Mouse (Mus musculus) right cerebral cortex, adult 18-20 months (tissue): Measurements from ENCODE around the gene Itga9.

ENCODE experiments used
- DNase-seq: peaks from one replicate; pipeline ENCODE4 v3.0.0; 2022; ENCODE audit warnings: mixed read lengths

The Itga9 gene

GRCm38 (mm10) chr9:118887201-118887600 is 280.7 kb downstream of the Itga9 start:
- no peak for DNase-seq

DNA sequence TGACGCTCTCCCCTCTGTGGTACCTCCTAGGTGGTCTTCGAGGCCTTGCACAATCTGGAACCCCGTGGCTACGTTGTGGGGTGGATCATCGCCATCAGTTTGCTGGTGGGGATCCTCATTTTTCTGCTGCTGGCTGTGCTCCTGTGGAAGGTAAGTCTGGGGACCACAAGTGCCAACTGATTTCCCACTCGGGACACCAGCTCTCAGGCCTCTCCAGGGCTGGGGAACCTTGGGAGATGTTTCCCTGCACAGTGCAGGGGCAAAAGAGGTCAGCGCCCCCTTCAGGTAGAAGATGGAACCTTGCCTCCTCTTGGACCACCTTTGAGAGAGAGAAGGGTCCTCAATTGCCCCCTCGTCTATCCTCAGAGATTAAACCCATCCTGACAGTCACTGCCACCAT is 281.2 kb downstream of the Itga9 start:
- no peak for DNase-seq

GRCm38 (mm10) chr9:118890149-118890548 is 283.7 kb downstream of the Itga9 start:
- DNase-seq: no peak

GRCm38 (mm10) chr9:118890645-118891044 is 284.2 kb downstream of the Itga9 start:
- no peak for DNase-seq

DNA sequence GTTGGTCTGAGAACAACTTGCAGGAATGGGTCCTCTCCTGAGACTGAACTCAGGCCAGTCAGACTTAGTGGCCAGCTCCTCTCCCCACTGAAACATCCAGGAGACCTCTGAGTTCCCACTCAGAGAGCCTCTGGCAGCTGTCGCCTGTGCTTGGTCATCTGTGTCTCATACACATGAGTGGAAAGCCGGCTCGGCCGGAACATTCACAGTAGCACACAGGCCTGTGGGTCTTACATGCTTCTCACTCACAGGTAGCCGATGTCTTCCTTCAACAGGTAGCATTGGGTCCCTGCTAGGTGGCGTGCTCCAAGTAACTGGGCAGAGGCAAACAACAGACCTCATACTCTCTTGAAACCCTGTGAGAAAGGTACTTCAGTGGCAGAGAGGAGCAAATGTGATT is 284.6 kb downstream of the Itga9 start:
- no peak for DNase-seq

DNA sequence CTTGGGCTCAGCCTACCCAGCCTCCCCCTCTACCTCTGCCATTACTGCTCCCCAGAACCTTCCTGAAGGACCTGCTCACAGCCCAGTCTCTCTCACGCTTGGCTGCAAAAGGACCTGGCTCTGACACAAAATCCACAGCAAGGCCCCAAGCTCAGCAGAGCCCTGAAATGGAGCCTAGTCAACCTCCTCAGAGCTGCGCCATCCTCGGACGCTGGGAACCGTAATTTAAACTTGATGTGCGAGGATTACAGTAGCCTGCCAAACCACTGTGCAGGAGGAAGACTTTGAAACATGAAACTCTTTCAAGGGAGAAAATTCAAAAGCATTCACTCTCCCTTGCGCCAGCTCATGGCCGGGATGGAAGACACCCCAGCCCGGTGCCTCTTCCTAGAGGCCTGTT is 285.1 kb downstream of the Itga9 start:
- no peak for DNase-seq

- no peak for DNase-seq
Measured at GRCm38 (mm10) chr9:118895101-118895500, 288.6 kb downstream of the Itga9 start.

- no peak for DNase-seq
Measured at GRCm38 (mm10) chr9:118900677-118901076, 294.2 kb downstream of the Itga9 start.

- DNase-seq: no peak
Measured at GRCm38 (mm10) chr9:118901917-118902316, 295.4 kb downstream of the Itga9 start.

DNA sequence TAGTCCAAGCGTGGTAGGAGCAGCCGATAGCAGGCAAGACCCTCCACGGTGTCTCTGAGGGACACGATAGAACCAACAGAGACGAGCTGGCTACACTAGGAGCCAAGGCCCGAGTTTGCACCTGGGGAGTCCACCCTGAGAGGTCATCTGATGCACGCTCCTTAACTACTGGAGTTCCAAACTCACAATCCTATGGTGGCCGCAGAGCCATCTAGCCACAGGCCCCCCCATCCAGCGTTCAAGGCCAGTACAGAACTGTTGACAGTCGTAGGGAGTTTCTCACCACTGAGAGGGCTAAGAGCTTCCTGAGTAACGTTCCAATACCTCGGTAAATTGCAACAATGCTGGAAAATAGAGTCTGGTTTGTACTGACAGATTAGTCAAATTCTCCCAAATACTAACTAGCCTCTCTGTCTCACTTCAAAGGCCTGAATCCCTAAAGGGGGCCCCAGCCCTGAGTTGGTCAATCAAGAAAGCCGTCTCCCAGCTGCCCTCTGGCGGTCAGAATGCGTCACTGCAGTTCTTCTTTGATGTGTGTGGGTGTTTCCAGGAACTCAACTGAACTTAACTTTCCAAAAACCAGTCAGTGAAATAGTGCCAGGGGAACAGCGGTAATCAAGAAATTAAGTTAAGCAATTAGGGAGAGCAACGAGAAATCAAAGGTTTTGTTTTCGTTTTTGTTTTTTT is 301.6 kb downstream of the Itga9 start:
- peak; percentile 74 for DNase-seq

- no peak for DNase-seq
Measured at GRCm38 (mm10) chr9:118913048-118913447, 306.6 kb downstream of the Itga9 start.

- DNase-seq: no peak
Measured at GRCm38 (mm10) chr9:118913613-118914012, 307.1 kb downstream of the Itga9 start.

GRCm38 (mm10) chr9:118914589-118914988 is 308.1 kb downstream of the Itga9 start:
- no peak for DNase-seq

GRCm38 (mm10) chr9:118915290-118915689 is 308.8 kb downstream of the Itga9 start:
- DNase-seq: no peak

DNA sequence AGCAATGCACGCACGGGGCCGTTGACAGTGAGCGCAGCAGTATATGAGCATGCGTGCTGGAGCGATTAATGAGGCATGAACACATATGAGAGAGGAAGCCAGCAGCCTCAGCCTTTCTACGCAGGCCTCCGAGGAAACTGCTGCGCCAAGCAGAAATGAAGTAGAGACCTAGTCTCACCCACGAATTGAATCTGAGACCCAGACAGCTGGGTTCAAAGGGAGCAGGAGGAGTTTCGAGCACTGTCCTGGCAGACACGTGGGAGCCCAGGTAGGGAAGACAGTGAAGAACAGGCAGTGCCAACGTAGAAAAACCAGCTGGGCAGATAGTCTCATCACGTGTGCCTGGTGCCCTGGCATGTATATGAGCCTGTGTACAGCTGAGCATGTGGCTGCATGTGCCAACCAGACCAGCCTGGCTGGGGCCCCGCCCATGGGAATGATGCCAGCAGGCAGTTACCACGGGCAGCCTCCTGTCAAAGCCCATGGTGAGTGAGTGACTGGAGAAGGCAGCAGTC is 313.2 kb downstream of the Itga9 start:
- no peak for DNase-seq

GRCm38 (mm10) chr9:118920798-118921515 is 314.5 kb downstream of the Itga9 start:
- DNase-seq: peak; percentile 71

GRCm38 (mm10) chr9:118921926-118922325 is 315.4 kb downstream of the Itga9 start:
- DNase-seq: no peak

GRCm38 (mm10) chr9:118924554-118925085 is 318.1 kb downstream of the Itga9 start:
- no peak for DNase-seq

DNA sequence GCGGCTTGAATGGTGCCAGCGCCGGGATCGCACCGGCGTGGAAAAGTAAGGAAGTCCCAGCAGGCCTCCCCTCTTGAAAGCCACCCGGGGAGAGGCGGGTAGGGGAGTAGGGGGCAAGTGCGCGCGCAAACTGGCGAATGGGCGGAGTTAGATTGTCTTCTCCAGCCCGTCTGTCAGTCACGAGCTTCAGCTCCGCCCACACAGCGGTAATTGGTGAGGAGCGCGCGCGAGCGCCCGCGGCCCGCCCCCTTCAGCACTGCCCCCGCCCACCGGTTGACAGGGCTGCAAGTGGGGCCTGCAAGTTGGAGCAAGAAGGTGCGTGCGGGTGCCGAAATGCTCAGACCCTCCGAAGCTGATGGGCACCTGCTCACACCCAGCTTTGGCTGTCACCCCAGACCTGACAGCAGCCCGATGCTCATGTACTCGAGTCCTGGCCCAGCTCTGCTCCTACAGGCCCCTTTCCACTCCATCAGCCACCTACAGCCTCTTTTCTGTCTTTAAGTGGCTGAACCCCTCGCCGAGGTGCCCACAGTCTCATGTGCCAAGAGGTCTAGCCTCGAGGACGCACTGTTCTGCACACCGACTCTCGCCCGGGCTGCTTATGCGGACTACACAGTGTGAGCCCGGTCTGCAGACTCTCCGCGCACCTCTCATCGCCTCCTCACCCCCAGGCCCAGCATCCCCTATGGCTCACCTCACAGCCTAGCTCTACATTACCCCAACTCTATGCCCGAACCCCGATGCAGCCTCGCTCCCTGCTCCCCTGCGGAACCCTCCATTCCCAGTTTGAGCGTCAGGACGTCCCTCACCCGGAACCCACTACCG is 319.0 kb downstream of the Itga9 start:
- peak; percentile 97 for DNase-seq

GRCm38 (mm10) chr9:118926111-118926650 is 319.7 kb downstream of the Itga9 start, which contains the start of gene Ctdspl:
Gene Ctdspl (plus strand): TSS chr9:118926453.
- DNase-seq: peak; percentile 75

DNA sequence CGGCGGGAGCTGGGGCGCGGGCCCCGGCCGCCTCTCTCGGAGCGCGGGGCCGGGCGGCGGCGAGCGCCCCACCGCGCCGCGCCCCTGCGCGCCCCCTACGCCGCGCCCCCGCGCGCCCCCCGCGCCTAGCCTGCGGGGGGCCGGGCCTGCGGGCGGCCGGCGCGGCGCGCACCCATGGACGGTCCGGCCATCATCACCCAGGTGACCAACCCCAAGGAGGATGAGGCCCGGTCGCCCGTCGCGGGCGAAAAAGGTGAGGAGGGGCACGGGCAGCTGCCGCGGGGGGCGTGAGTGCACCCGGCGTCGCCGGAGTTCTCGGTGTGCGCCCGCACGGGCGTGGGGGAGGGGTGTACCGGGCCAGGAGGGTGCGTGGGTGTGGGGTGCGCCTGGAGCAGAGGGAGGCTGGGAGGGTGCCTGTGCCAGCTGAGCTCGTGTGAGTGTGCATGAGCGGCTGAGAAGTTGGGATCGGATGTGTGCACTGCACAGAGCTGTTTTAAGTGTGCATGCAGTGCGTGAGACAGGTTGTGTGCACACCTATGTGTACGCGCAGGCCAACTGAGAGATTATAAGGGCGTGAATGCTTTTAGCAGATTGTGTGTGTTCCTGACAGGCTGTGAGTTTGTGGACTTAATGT is 320.3 kb downstream of the Itga9 start:
- peak; percentile 85 for DNase-seq

DNA sequence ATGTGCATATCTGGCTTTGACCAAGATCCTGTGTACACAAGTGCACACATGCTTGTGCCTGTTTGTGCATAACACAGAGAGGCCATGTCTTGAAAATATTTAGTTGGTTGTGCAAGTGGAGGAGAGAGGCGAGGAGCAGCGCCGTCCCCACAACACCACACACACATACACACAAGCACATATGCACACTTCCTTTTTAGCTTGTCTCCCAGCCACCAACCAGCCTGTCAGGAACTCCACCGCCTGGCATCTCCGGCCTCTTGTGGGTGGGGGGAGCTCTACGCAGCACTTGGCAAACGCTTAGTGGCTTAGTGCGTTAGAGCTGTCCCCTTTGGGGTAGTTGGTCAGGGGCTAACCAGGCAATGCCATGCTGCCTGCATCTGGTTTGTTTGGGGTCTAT is 321.0 kb downstream of the Itga9 start:
- DNase-seq: peak; percentile 51
